Mouse (Mus musculus) 416B (cell line): ENCODE results near the gene Klkb1.

ENCODE experiments used
- DNase-seq: peaks from one replicate; pipeline ENCODE4 v3.0.0; 2011; ENCODE audit warnings: low read depth

The Klkb1 gene

GRCm38 (mm10) chr8:45268485-45268884 lies 26.2 kb downstream of the Klkb1 start:
- DNase-seq, result no peak

- DNase-seq, result no peak
Observed at GRCm38 (mm10) chr8:45267611-45268391, 26.9 kb downstream of the Klkb1 start.

GRCm38 (mm10) chr8:45266993-45267392 lies 27.7 kb downstream of the Klkb1 start:
- no peak for DNase-seq

- DNase-seq, result no peak
Observed at GRCm38 (mm10) chr8:45264918-45265317, 29.7 kb downstream of the Klkb1 start.

- no peak for DNase-seq
Observed at GRCm38 (mm10) chr8:45262851-45263250, 31.8 kb downstream of the Klkb1 start.

- DNase-seq, result no peak
Observed at GRCm38 (mm10) chr8:45261920-45262319, 32.7 kb downstream of the Klkb1 start, which contains the start of gene F11. Gene F11 (minus strand): TSS chr8:45262031.

GRCm38 (mm10) chr8:45258421-45258820 lies 36.2 kb downstream of the Klkb1 start:
- DNase-seq, result peak; percentile 54

GRCm38 (mm10) chr8:45255040-45255439 lies 39.6 kb downstream of the Klkb1 start:
- no peak for DNase-seq

- DNase-seq, result no peak
Observed at GRCm38 (mm10) chr8:45254194-45254842, 40.3 kb downstream of the Klkb1 start.

GRCm38 (mm10) chr8:45253586-45253985 lies 41.1 kb downstream of the Klkb1 start:
- DNase-seq, result no peak

- no peak for DNase-seq
Observed at GRCm38 (mm10) chr8:45253111-45253510, 41.5 kb downstream of the Klkb1 start.

- no peak for DNase-seq
Observed at GRCm38 (mm10) chr8:45246307-45246706, 48.4 kb downstream of the Klkb1 start.

GRCm38 (mm10) chr8:45239363-45239762 lies 55.3 kb downstream of the Klkb1 start:
- no peak for DNase-seq

GRCm38 (mm10) chr8:45238282-45238681 lies 56.4 kb downstream of the Klkb1 start:
- peak; percentile 44 for DNase-seq

GRCm38 (mm10) chr8:45236164-45236912 lies 58.3 kb downstream of the Klkb1 start:
- peak; percentile 46 for DNase-seq

- no peak for DNase-seq
Observed at GRCm38 (mm10) chr8:45235228-45235627, 59.4 kb downstream of the Klkb1 start.

- DNase-seq, result no peak
Observed at GRCm38 (mm10) chr8:45233256-45233655, 61.4 kb downstream of the Klkb1 start.
